Mouse (Mus musculus) heart, postnatal 0 days (tissue): ENCODE results near the gene E130208F15Rik.

Experiments used
- CTCF ChIP-seq: IDR thresholded peaks from 2 replicates; pipeline ENCODE4 v1.5.1; 2016; ENCODE audit warnings: antibody characterized with exemption, control low read depth, low read depth
- EP300 ChIP-seq: IDR thresholded peaks from 2 replicates; pipeline ENCODE4 v1.6.1; 2016; ENCODE audit warnings: antibody characterized with exemption, low read depth

GRCm38 (mm10) chr7:30314721-30315155 lies 6.8 kb upstream of the E130208F15Rik start, which contains the start of gene Syne4:
- TF ChIP-seq EP300 (no peak), CTCF (no peak)
